10 mouse cellular contexts compared by ENCODE assay signal in the genomic region with DNA sequence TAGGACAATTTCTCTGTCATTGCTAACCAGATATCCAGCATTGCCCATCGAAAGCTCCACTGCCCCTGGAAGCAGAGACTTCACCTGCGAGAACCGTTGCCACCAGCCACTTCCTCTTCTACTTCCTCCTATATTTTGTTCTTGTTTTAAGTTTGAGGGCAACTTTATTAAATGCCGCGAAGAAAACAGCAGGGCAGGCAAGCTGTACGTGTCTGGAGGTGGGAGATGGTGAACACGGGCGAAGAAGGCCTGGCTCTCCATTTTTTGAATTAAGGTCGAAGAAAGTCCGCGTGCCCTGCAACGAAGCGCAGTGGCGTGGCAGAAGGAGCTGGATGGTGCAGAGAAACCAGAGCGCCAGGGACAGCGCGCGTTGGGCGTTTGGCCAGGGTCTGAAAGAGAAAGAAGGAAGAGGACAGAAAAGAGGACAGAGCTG. TPM values are rescaled to one million over a fixed set of nuclear protein-coding genes. Genes with fewer than 3 reads are reported as not detected.
DNase-seq lines count a peak whose midpoint lies in the region; ATAC-seq and TF ChIP-seq lines count a peak whose summit lies in the region.
"Had no signal": no experiment of that assay in that cellular context is flagged by ENCODE, and none has a peak within 500 bp of the region (broad histone marks: within the 10 kb centered on the region; RNA-seq: fewer than 3 reads in every experiment).

No protein-coding gene starts in this region.

- peak overlapping the region; percentile 3; the same call in 1 of the 2 replicates for H3K27ac ChIP-seq in kidney, embryonic 16.5 days (ENCODE audit: low read length)
- H3K27ac ChIP-seq in liver, embryonic 13.5 days, result peak overlapping the region; percentile 79
- H3K27ac ChIP-seq in hindbrain, postnatal 0 days, result no peak overlapping the region
- H3K27ac ChIP-seq: midbrain, embryonic 13.5 days; stomach, postnatal 0 days had no signal

- no peaks in the 10 kb centered on the region for H3K9me3 ChIP-seq in kidney, embryonic 16.5 days (ENCODE audit: low read length)
- no peaks in the 10 kb centered on the region for H3K9me3 ChIP-seq in liver, embryonic 13.5 days (replicated peaks)
- H3K9me3 ChIP-seq in hindbrain, postnatal 0 days (ENCODE audit: low read length), result no peaks in the 10 kb centered on the region
- H3K9me3 ChIP-seq: midbrain, embryonic 13.5 days had no signal

- no peaks in the 10 kb centered on the region for H3K36me3 ChIP-seq in kidney, embryonic 16.5 days (ENCODE audit: insufficient read depth, low read length)
- no peaks in the 10 kb centered on the region for H3K36me3 ChIP-seq in liver, embryonic 13.5 days
- no peaks in the 10 kb centered on the region for H3K36me3 ChIP-seq in hindbrain, postnatal 0 days (ENCODE audit: insufficient read depth, low read length)
- H3K36me3 ChIP-seq: midbrain, embryonic 13.5 days had no signal

- H3K4me2 ChIP-seq in kidney, embryonic 16.5 days (replicated peaks; ENCODE audit: low read depth, low read length), result no peak overlapping the region
- H3K4me2 ChIP-seq in liver, embryonic 13.5 days, result peak overlapping the region; percentile 41
- no peak overlapping the region for H3K4me2 ChIP-seq in hindbrain, postnatal 0 days (ENCODE audit: low read depth, low read length)
- H3K4me2 ChIP-seq: midbrain, embryonic 13.5 days had no signal

- no peaks in the 10 kb centered on the region for H3K27me3 ChIP-seq in kidney, embryonic 16.5 days (ENCODE audit: insufficient read depth, low read length)
- H3K27me3 ChIP-seq in liver, embryonic 13.5 days, result no peaks in the 10 kb centered on the region
- H3K27me3 ChIP-seq in hindbrain, postnatal 0 days (ENCODE audit: insufficient read depth, low read length), result no peaks in the 10 kb centered on the region
- H3K27me3 ChIP-seq: midbrain, embryonic 13.5 days had no signal

- H3K4me3 ChIP-seq in kidney, embryonic 16.5 days (ENCODE audit: low read length), result no peak overlapping the region
- no peak overlapping the region; the same call in 1 of the 2 replicates for H3K4me3 ChIP-seq in liver, embryonic 13.5 days (replicated peaks)
- H3K4me3 ChIP-seq in hindbrain, postnatal 0 days (ENCODE audit: low read length), result no peak overlapping the region
- H3K4me3 ChIP-seq: midbrain, embryonic 13.5 days had no signal

- WGBS in kidney, embryonic 16.5 days, result 80% methylated on average over 19 of the region's 19 CpGs
- WGBS in liver, embryonic 13.5 days (ENCODE audit: insufficient replicate concordance), result 48% methylated on average over 19 of the region's 19 CpGs
- WGBS in hindbrain, postnatal 0 days, result 85% methylated on average over 19 of the region's 19 CpGs

- no peak for DNase-seq in kidney, adult 8-10 months
- DNase-seq in MEL-GATA-1-ER (ENCODE audit: extremely low read depth, low read depth), result peak; percentile 57
- DNase-seq in liver, embryonic 13.5 days, result no peak
- peak; percentile 26 to 72 for DNase-seq in spleen, postnatal 4 days (ENCODE audit: low spot score in 2 of 2)
- DNase-seq in hindbrain, postnatal 0 days (ENCODE audit: low spot score), result no peak
- DNase-seq in embryo, embryonic 10.5 days (ENCODE audit: low spot score), result no peak
- no peak for DNase-seq in ovary, adult 18-20 months (ENCODE audit: low spot score)

- TF ChIP-seq CTCF in hindbrain, postnatal 0 days (IDR thresholded peaks at IDR 0.05; ENCODE audit: low read depth), result no peak

- ATAC-seq in kidney, embryonic 16.5 days (ENCODE audit: low FRiP score, low TSS enrichment), result no peak
- no peak for ATAC-seq in liver, embryonic 13.5 days (ENCODE audit: low read depth)
- no peak for ATAC-seq in hindbrain, postnatal 0 days
- ATAC-seq: midbrain, embryonic 13.5 days had no signal

- H3K9ac ChIP-seq in kidney, embryonic 16.5 days (replicated peaks; ENCODE audit: low read length), result no peak overlapping the region
- peak overlapping the region; percentile 56 for H3K9ac ChIP-seq in liver, embryonic 13.5 days
- no peak overlapping the region for H3K9ac ChIP-seq in hindbrain, postnatal 0 days (replicated peaks; ENCODE audit: low read length)
- H3K9ac ChIP-seq: midbrain, embryonic 13.5 days had no signal

- H3K4me1 ChIP-seq in kidney, embryonic 16.5 days (ENCODE audit: insufficient read depth, low read length), result peaks cover 19% of the 10 kb centered on the region
- peaks cover 51% of the 10 kb centered on the region for H3K4me1 ChIP-seq in liver, embryonic 13.5 days (replicated peaks)
- no peaks in the 10 kb centered on the region for H3K4me1 ChIP-seq in hindbrain, postnatal 0 days (ENCODE audit: insufficient read depth, low read length)

RNA-seq across cellular contexts. Expression of gene Eloa, which starts 6.6 kb away (rescaled TPM):
- 45.1 and 45.2 TPM in 2 replicates for polyA plus RNA-seq in kidney, embryonic 16.5 days (2015; fragmentation: Nextera tagmentation; extraction: Ambion mirVana)
- 27.7 and 35.1 TPM in 2 replicates for polyA plus RNA-seq in liver, embryonic 13.5 days (2015; fragmentation: Nextera tagmentation; extraction: Ambion mirVana)
- 20.9 and 26.5 TPM in 2 replicates for total RNA-seq in hindbrain, postnatal 0 days (2014; rRNA removed)
- 19.7 and 19.8 TPM in 2 replicates for polyA plus RNA-seq in hindbrain, postnatal 0 days (2015; fragmentation: Nextera tagmentation; extraction: Ambion mirVana)

RNA-seq across cellular contexts. Expression of gene Rpl11, which starts 25.1 kb away (rescaled TPM):
- polyA plus RNA-seq in kidney, embryonic 16.5 days (2015; fragmentation: Nextera tagmentation; extraction: Ambion mirVana), result 372 and 438 TPM in 2 replicates
- polyA plus RNA-seq in liver, embryonic 13.5 days (2015; fragmentation: Nextera tagmentation; extraction: Ambion mirVana), result 341 and 377 TPM in 2 replicates
- total RNA-seq in hindbrain, postnatal 0 days (2014; rRNA removed), result 765 and 914 TPM in 2 replicates
- 297 and 312 TPM in 2 replicates for polyA plus RNA-seq in hindbrain, postnatal 0 days (2015; fragmentation: Nextera tagmentation; extraction: Ambion mirVana)

RNA-seq across cellular contexts. Expression of gene Pithd1, which starts 41.1 kb away (rescaled TPM):
- polyA plus RNA-seq in kidney, embryonic 16.5 days (2015; fragmentation: Nextera tagmentation; extraction: Ambion mirVana), result 46.8 and 48.7 TPM in 2 replicates
- polyA plus RNA-seq in liver, embryonic 13.5 days (2015; fragmentation: Nextera tagmentation; extraction: Ambion mirVana), result 99.8 and 111 TPM in 2 replicates
- total RNA-seq in hindbrain, postnatal 0 days (2014; rRNA removed), result 53.2 and 60.2 TPM in 2 replicates
- polyA plus RNA-seq in hindbrain, postnatal 0 days (2015; fragmentation: Nextera tagmentation; extraction: Ambion mirVana), result 84.5 and 85.7 TPM in 2 replicates

RNA-seq across cellular contexts. Expression of gene Lypla2, which starts 55.7 kb away (rescaled TPM):
- 143 and 147 TPM in 2 replicates for polyA plus RNA-seq in kidney, embryonic 16.5 days (2015; fragmentation: Nextera tagmentation; extraction: Ambion mirVana)
- polyA plus RNA-seq in liver, embryonic 13.5 days (2015; fragmentation: Nextera tagmentation; extraction: Ambion mirVana), result 48.9 and 49.7 TPM in 2 replicates
- 135 and 172 TPM in 2 replicates for total RNA-seq in hindbrain, postnatal 0 days (2014; rRNA removed)
- 183 and 186 TPM in 2 replicates for polyA plus RNA-seq in hindbrain, postnatal 0 days (2015; fragmentation: Nextera tagmentation; extraction: Ambion mirVana)

Comparison
In these comparisons a context has a peak if more than half of its experiments do, and no peak if none do; other contexts are left out.
1. DNase-seq: peak in MEL-GATA-1-ER (single experiment) and spleen, postnatal 4 days (2 of 2); none in kidney, adult 8-10 months (0 of 2), liver, embryonic 13.5 days (single experiment), hindbrain, postnatal 0 days (single experiment), embryo, embryonic 10.5 days (single experiment) and ovary, adult 18-20 months (single experiment).